Mouse (Mus musculus) brown adipose tissue, adult 24 weeks (tissue): Measurements from ENCODE around the gene Cxcl12. TPM values are rescaled to one million over a fixed set of nuclear protein-coding genes. Genes with fewer than 3 reads are reported as not detected.

Experiments used
- H3K27ac ChIP-seq: fragments of 200-500 bp; replicated peaks from 2 replicates; pipeline ENCODE4 v1.5.1; 2012; ENCODE audit warnings: low read depth, mild to moderate bottlenecking, low read length
- H3K4me1 ChIP-seq: fragments of 200-500 bp; 2 replicates; pipeline ENCODE4 v1.6.1; 2012; ENCODE audit warnings: low read length, mixed read lengths; ENCODE audit not compliant: control insufficient read depth, insufficient read depth, insufficient read length
- H3K4me3 ChIP-seq: fragments of 200-500 bp; 2 replicates; pipeline ENCODE4 v1.5.1; 2012; ENCODE audit warnings: low read depth, mild to moderate bottlenecking, low read length, moderate library complexity; ENCODE audit not compliant: insufficient read depth
- polyA plus RNA-seq: library from polyadenylated mRNA; stranded (reverse); fragments of >200 nt; gene quantifications from 2 replicates; pipeline ENCODE4 v1.2.4, GENCODE M21; 2012; ENCODE audit not compliant: missing spikeins, insufficient read depth, insufficient read length

The Cxcl12 gene
- polyA plus RNA-seq, 1 experiment: 46.0 TPM

DNA sequence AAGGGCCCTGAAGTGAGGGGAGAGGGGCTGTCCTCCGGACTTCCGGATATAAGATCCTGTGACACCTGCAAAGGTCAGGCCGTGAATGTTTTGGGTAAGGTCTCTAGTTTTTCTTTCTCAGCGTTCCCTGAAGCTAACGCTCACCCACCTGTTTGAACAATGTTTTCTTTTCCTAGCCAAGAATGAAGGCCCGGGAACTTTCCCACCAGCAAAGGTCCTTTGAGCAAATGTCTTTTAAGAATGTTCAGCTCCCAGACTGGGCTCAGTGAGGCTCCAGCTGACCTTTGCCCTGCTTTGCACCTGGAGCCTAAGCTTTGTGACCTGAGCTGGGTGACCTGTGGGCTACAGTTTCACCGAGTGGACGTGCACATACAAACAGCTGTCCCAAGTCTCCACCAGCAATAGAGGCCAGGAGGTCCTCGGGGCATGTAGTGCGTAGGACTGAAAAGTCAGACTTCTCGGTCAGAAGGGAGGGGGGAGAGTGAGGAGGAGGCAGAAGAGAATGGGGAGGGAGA, 52.6 kb downstream of the Cxcl12 start:
- Histone ChIP-seq H3K4me1 (no peaks in the 10 kb centered on the region), H3K4me3 (no peak overlapping the region), H3K27ac (no peak overlapping the region)
